Mouse (Mus musculus) forebrain, embryonic 11.5 days (tissue): ENCODE data around the gene Pphln1. TPM values are rescaled to one million over a fixed set of nuclear protein-coding genes. Genes with fewer than 3 reads are reported as not detected.

Experiments
- ATAC-seq: fragments of 200-750 bp; cut with Nextera tagmentation; replicated peaks from 2 replicates; pipeline ENCODE4 v1.8.0; 2017; ENCODE audit warnings: moderate TSS enrichment; ENCODE audit not compliant: low FRiP score
- DNase-seq: peaks from one replicate; pipeline ENCODE4 v3.0.0-alpha.2; 2017; ENCODE audit warnings: low spot score
- H3K27ac ChIP-seq: fragments of 300-500 bp; sonication (generic); 2 replicates; pipeline ENCODE4 v1.5.1; 2014; ENCODE audit warnings: low read depth, low read length
- H3K27me3 ChIP-seq: fragments of 300-500 bp; sonication (generic); 2 replicates; pipeline ENCODE4 v1.6.1; 2014; ENCODE audit warnings: mild to moderate bottlenecking, low read length, mixed read lengths; ENCODE audit not compliant: control insufficient read depth, insufficient read depth
- H3K36me3 ChIP-seq: fragments of 300-500 bp; sonication (generic); 2 replicates; pipeline ENCODE4 v1.6.1; 2014; ENCODE audit warnings: mild to moderate bottlenecking, low read length, moderate library complexity, mixed read lengths; ENCODE audit not compliant: control insufficient read depth, insufficient read depth
- H3K4me1 ChIP-seq: fragments of 300-500 bp; sonication (generic); replicated peaks from 2 replicates; pipeline ENCODE4 v1.6.1; 2014; ENCODE audit warnings: low read length, mixed read lengths; ENCODE audit not compliant: control insufficient read depth, insufficient read depth
- H3K4me2 ChIP-seq: fragments of 300-500 bp; sonication (generic); 2 replicates; pipeline ENCODE4 v1.6.1; 2014; ENCODE audit warnings: low read depth, mild to moderate bottlenecking, low read length, moderate library complexity, mixed read lengths; ENCODE audit not compliant: severe bottlenecking
- H3K4me3 ChIP-seq: fragments of 300-500 bp; sonication (generic); 2 replicates; pipeline ENCODE4 v1.5.1; 2014; ENCODE audit warnings: low read depth, low read length
- H3K9ac ChIP-seq: fragments of 300-500 bp; sonication (generic); 2 replicates; pipeline ENCODE4 v1.6.1; 2014; ENCODE audit warnings: low read length
- H3K9me3 ChIP-seq: fragments of 300-500 bp; sonication (generic); 2 replicates; pipeline ENCODE4 v1.6.1; 2016; ENCODE audit warnings: low read length, mixed read lengths; ENCODE audit not compliant: control insufficient read depth
- WGBS: fragments of 180-500 bp; shearing (Covaris S2); extraction: QIAGEN DNeasy Blood & Tissue Kit; methylation state at CpG from one replicate; pipeline ENCODE4 v1.1.7; 2014; 5-methylcytosine and 5-hydroxymethylcytosine counted together
- polyA plus RNA-seq: library from polyadenylated mRNA; unstranded; fragments of >200 nt; fragmentation: Nextera tagmentation; extraction: Ambion mirVana; gene quantifications from 2 replicates; pipeline ENCODE4 v1.2.1, GENCODE M21; 2014

The Pphln1 gene
- polyA plus RNA-seq, 1 experiment from 2014 or later = 79.9 TPM

DNA sequence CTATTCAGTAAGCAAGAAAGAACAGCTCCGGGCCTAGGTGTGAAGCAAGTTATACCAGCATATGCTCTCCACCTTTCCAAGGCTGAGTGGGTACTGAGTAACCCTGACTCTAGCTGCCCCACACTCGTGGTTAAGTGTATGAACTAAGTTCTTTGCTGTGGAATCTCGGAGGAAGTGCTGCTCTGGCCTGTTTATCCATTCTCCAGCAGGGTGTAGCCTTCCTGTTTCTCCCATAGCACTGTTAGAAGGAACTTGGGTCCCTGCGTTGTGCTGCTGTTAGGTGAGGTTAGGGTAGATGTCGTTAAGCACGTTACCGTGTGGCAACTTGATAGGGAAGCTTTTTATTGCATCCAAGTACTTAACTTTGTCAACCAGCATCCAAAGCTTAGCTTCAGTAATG, 96.5 kb downstream of the Pphln1 start:
- DNase-seq = no peak
- Histone ChIP-seq H3K9ac (no peak overlapping the region), H3K27ac (no peak overlapping the region), H3K4me2 (no peak overlapping the region), H3K4me3 (no peak overlapping the region), H3K27me3 (no peaks in the 10 kb centered on the region), H3K36me3 (no peaks in the 10 kb centered on the region), H3K4me1 (no peaks in the 10 kb centered on the region), H3K9me3 (no peaks in the 10 kb centered on the region)
- WGBS = 89% methylated on average over 7 of the region's 7 CpGs
- no peak for ATAC-seq

DNA sequence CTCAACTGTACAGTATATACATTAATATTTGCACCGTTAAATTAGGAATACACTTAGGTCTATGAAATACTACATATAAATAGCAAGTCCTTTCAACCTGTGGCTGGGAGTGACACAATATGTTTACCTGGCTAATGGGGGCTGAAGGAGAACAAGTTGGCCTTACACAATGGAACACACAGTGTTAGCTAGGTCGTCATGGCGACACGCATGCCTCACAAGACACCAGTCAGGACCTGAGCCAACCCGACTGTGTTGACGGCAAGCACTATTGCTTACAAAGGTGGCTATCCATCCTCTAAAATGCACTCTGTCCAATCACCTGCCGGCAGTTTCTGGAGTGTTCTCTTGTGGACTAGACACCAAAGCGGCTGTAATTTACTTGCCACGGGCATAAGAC, 101.7 kb downstream of the Pphln1 start:
- 79% methylated on average over 9 of the region's 9 CpGs for WGBS
- Histone ChIP-seq H3K27me3 (no peaks in the 10 kb centered on the region), H3K4me1 (no peaks in the 10 kb centered on the region), H3K9ac (no peak overlapping the region), H3K9me3 (no peaks in the 10 kb centered on the region), H3K27ac (no peak overlapping the region), H3K4me2 (no peak overlapping the region), H3K36me3 (no peaks in the 10 kb centered on the region; the same call in 1 of the 2 replicates), H3K4me3 (no peak overlapping the region)
- DNase-seq = no peak
- ATAC-seq = 0 out of 2 replicates have a peak, but pooled peaks have one; percentile 46

DNA sequence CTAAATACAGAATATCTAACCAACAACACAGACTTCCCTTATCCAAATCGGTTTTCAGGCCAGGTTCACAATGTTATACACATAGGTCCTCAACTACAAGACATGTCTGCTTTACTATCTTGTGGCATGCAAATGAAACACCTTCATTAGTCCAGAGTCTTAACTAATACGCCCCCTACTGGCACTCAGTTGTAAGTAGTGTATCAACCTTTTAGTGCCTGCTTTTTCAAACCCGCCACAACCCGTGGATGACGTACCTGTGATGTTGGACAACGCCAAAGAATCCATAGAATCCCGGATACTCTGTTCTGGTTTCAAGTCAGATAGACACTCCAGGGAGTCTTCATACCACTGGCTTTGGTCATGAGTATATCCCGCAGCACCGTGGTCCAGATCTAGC, 104.6 kb downstream of the Pphln1 start:
- no peak overlapping the region for H3K27ac ChIP-seq
- WGBS = 91% methylated on average over 9 of the region's 9 CpGs
- no peak overlapping the region for H3K4me3 ChIP-seq
- no peaks in the 10 kb centered on the region for H3K27me3 ChIP-seq
- no peaks in the 10 kb centered on the region; the same call in 1 of the 2 replicates for H3K9me3 ChIP-seq
- no peak for ATAC-seq
- H3K36me3 ChIP-seq = no peaks in the 10 kb centered on the region; the same call in 1 of the 2 replicates
- no peak overlapping the region for H3K9ac ChIP-seq
- DNase-seq = no peak
- H3K4me1 ChIP-seq = no peaks in the 10 kb centered on the region
- H3K4me2 ChIP-seq = no peak overlapping the region

DNA sequence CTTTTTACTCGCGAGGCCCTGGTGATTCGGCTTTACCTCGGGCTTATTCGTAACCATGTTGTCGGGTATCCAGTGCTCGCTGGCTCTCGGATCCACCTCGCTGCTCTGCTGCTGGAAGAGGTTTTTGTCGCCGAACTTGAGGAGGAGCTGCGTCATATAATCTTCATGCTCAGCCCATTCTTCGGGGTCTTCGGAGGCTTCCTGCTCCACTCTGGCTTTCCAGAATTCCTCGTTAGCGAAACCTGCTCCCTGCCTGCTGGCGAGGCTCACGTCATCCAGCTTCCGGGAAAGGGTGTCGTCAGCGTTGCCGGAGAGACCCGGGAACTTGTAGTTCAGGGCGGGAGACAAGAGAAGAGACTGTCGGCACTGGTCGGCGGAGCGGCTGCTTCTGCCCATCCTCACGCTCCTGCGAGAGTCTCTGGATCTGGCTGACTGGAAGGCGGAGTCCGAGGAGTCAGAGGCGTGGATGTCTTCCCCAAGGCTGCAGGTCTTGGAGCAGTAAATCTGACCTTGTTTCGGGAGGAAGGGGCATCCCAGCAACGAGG, 105.1 kb downstream of the Pphln1 start:
- Histone ChIP-seq H3K4me3 (no peak overlapping the region), H3K4me1 (no peaks in the 10 kb centered on the region), H3K27me3 (no peaks in the 10 kb centered on the region), H3K9ac (no peak overlapping the region), H3K4me2 (no peak overlapping the region), H3K27ac (no peak overlapping the region), H3K9me3 (no peaks in the 10 kb centered on the region; the same call in 1 of the 2 replicates), H3K36me3 (no peaks in the 10 kb centered on the region; the same call in 1 of the 2 replicates)
- no peak for ATAC-seq
- 94% methylated on average over 35 of the region's 35 CpGs for WGBS
- DNase-seq = no peak

DNA sequence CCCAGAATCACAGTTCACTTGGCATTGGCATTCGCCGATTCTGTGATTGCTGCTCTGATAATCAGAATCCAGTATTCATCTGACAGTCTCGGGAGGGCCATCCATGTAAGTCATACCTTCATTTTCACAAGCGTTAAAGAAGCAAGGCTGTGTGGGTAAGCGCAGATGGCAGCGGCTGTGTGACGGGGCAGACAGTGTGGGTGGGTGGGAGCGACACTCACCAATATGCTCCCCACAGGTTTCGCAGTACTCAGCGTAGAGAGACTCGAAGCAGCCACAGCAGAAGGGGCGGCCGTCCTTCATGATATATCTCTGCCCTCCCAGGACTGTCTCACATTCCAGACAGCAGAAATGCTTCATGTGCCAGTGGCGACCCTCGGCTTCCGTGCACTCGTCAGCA, 106.7 kb downstream of the Pphln1 start:
- Histone ChIP-seq H3K27ac (no peak overlapping the region), H3K4me1 (no peaks in the 10 kb centered on the region), H3K4me2 (no peak overlapping the region), H3K9me3 (no peaks in the 10 kb centered on the region; the same call in 1 of the 2 replicates), H3K4me3 (no peak overlapping the region), H3K9ac (no peak overlapping the region), H3K27me3 (no peaks in the 10 kb centered on the region), H3K36me3 (no peaks in the 10 kb centered on the region; the same call in 1 of the 2 replicates)
- no peak for DNase-seq
- no peak for ATAC-seq
- 95% methylated on average over 17 of the region's 17 CpGs for WGBS

DNA sequence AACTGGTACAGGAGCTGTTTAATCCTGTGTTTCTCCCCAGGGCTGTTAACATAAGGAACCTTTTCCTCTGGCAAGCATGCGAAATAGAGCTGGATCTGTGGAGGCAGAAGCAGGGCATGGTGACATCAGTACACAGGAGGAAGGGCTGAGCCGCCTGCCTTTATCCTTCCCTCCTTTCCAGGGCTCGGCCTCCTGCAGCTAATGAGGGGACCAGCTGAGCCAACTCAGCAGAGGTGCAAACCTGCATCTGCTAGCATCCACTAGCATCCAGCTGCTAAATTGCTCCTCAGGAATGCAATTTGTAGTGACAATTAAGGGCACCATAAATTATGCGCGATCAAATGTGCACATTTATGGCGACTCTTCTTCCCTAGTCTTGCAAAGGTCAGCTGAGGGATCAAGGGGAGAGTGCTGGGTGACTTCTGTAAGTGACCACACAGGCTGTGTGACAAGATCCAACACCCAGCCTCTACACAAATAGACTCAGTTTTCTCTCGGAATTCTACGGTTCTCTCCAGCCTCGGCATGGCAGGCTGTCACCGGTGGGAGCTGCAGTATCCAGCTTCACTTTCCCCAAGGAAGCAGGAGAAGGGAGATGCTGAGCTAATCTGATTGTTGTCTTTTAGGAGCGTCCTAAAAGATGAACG, 112.7 kb downstream of the Pphln1 start:
- no peak for DNase-seq
- Histone ChIP-seq H3K4me2 (no peak overlapping the region), H3K4me3 (no peak overlapping the region), H3K36me3 (no peaks in the 10 kb centered on the region), H3K27me3 (peaks cover 5% of the 10 kb centered on the region; the same call in 1 of the 2 replicates), H3K9ac (no peak overlapping the region), H3K27ac (no peak overlapping the region), H3K4me1 (peaks cover 5% of the 10 kb centered on the region; the same call in 1 of the 2 replicates), H3K9me3 (no peaks in the 10 kb centered on the region; the same call in 1 of the 2 replicates)
- 22% methylated on average over 12 of the region's 12 CpGs for WGBS
- peak; percentile 69; the same call in 1 of the 2 replicates for ATAC-seq

DNA sequence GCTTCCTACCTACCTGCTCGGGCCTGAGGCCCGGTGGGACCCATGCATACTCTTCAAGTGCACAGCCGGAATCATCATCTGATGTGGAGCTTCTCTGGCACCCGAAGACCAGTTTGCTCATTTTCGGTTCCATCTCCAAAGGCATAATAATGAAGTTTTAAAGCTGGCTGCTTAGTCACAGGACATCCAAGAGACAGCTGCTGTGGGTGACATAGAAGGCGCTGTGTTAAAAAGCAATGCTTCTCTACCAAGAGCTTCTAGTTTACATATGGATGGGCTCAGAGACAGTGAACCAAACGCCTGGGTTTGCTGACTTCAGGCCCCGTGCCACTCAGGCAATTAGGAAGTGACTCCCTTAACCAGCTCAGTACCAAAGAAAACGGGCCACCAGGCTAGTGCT, 114.3 kb downstream of the Pphln1 start:
- Histone ChIP-seq H3K27me3 (peaks cover 7% of the 10 kb centered on the region; the same call in 1 of the 2 replicates), H3K9me3 (no peaks in the 10 kb centered on the region; the same call in 1 of the 2 replicates)
- no peak for ATAC-seq

DNA sequence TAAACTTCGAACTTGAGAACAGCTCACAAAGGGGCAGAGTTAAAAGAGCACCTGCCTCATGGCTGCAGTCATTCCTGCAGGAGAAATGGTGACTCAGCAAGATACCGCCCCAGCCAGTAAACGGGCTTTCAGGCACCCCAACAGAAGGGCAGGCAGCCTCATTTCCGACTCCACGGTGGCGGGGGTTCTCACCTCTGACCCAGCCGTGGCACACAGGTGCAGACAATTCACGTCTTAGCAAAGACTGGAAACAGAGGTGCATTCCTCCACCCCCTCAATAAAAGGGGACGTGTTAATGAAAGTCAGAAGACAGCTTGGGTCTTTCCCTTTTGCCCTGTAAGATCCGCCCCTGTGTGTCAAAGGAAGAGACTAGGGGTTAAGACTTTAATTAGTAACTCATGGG, 115.8 kb downstream of the Pphln1 start:
- Histone ChIP-seq H3K9ac (no peak overlapping the region), H3K27me3 (peaks cover 10% of the 10 kb centered on the region; the same call in 1 of the 2 replicates), H3K4me3 (no peak overlapping the region), H3K27ac (no peak overlapping the region), H3K9me3 (no peaks in the 10 kb centered on the region), H3K36me3 (no peaks in the 10 kb centered on the region), H3K4me1 (peaks cover 5% of the 10 kb centered on the region; the same call in 1 of the 2 replicates), H3K4me2 (peak overlapping the region; percentile 9; the same call in 1 of the 2 replicates)
- DNase-seq (peak; percentile 61), ATAC-seq (no peak)
- 1% methylated on average over 10 of the region's 10 CpGs for WGBS

More for the DNA sequence above, 114.3 kb downstream of the Pphln1 start:
- Histone ChIP-seq H3K4me2 (no peak overlapping the region), H3K4me1 (peaks cover 5% of the 10 kb centered on the region; the same call in 1 of the 2 replicates), H3K4me3 (no peak overlapping the region), H3K9ac (no peak overlapping the region), H3K27ac (no peak overlapping the region), H3K36me3 (no peaks in the 10 kb centered on the region)
- no peak for DNase-seq
- WGBS = 37% methylated on average over 9 of the region's 9 CpGs
